Mouse (Mus musculus) neural tube, embryonic 13.5 days (tissue): ENCODE measurements around the gene Fam169b. TPM values are rescaled to one million over a fixed set of nuclear protein-coding genes. Genes with fewer than 3 reads are reported as not detected.

Experiments used
- ATAC-seq: fragments of 200-750 bp; cut with Nextera tagmentation; 2 replicates; pipeline ENCODE4 v1.8.0; 2017; ENCODE audit warnings: low read depth, mild to moderate bottlenecking, moderate TSS enrichment, moderate library complexity
- H3K27ac ChIP-seq: fragments of 300-500 bp; sonication (generic); replicated peaks from 2 replicates; pipeline ENCODE4 v1.5.1; 2015; ENCODE audit warnings: moderate library complexity, mild to moderate bottlenecking, inconsistent platforms
- H3K27me3 ChIP-seq: fragments of 300-500 bp; sonication (generic); 2 replicates; pipeline ENCODE4 v1.6.1; 2015; ENCODE audit warnings: mild to moderate bottlenecking, inconsistent platforms
- H3K36me3 ChIP-seq: fragments of 300-500 bp; sonication (generic); 2 replicates; pipeline ENCODE4 v1.6.1; 2015; ENCODE audit warnings: mild to moderate bottlenecking, inconsistent platforms
- H3K4me1 ChIP-seq: fragments of 300-500 bp; sonication (generic); replicated peaks from 2 replicates; pipeline ENCODE4 v1.6.1; 2015; ENCODE audit warnings: inconsistent platforms
- H3K4me2 ChIP-seq: fragments of 300-500 bp; sonication (generic); 2 replicates; pipeline ENCODE4 v1.6.1; 2015; ENCODE audit warnings: inconsistent platforms, mild to moderate bottlenecking, moderate library complexity
- H3K4me3 ChIP-seq: fragments of 300-500 bp; sonication (generic); 2 replicates; pipeline ENCODE4 v1.5.1; 2015; ENCODE audit warnings: mild to moderate bottlenecking, inconsistent platforms
- H3K9ac ChIP-seq: fragments of 300-500 bp; sonication (generic); 2 replicates; pipeline ENCODE4 v1.6.1; 2015; ENCODE audit warnings: moderate library complexity, mild to moderate bottlenecking, inconsistent platforms
- H3K9me3 ChIP-seq: fragments of 300-500 bp; sonication (generic); 2 replicates; pipeline ENCODE4 v1.6.1; 2016; ENCODE audit warnings: inconsistent platforms
- WGBS: fragments of 180-500 bp; shearing (Covaris S2); methylation state at CpG from one replicate; pipeline ENCODE4 v1.1.7; 2015; 5-methylcytosine and 5-hydroxymethylcytosine counted together
- polyA plus RNA-seq: library from polyadenylated mRNA; unstranded; fragments of >200 nt; fragmentation: Nextera tagmentation; extraction: Ambion mirVana; gene quantifications from 2 replicates; pipeline ENCODE4 v1.2.1, GENCODE M21; 2015

The Fam169b gene
- polyA plus RNA-seq, 1 experiment from 2014 or later = 0.17 TPM

DNA sequence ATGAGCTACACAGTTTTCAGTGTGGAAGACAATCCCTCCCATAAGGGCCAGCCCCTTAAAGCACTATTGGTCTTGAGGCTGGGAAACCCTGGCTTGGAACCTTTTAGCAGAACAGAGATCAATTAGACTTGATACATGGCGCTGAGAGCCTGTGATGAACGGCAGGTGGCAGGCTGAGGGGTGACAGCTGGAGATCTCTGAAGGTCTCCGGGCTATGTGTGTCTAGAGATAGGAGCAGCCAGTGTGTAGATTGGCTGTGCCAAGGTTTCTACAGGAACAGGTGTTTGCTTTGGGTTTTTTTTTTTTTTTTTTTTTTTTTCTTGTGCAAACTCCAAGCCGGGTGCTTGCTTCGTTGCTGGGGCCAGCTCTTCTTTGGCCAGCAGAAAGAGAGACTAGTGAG is 135.0 kb downstream of the Fam169b start:
- Histone ChIP-seq H3K27ac (no peak overlapping the region), H3K36me3 (no peaks in the 10 kb centered on the region), H3K4me1 (peaks cover 9% of the 10 kb centered on the region), H3K9ac (no peak overlapping the region), H3K4me2 (no peak overlapping the region), H3K9me3 (no peaks in the 10 kb centered on the region), H3K4me3 (no peak overlapping the region), H3K27me3 (peaks cover 34% of the 10 kb centered on the region)
- 80% methylated on average over 5 of the region's 5 CpGs for WGBS
- ATAC-seq = no peak

Other genes starting within 250 kb of the Fam169b start
- gene Pgpep1l, start 9.6 kb upstream of the Fam169b start, polyA plus RNA-seq = not detected in 2 replicates